Mouse (Mus musculus): ENCODE measurements around the gene Stam2.

Stam2 gene

GRCm38 (mm10) chr2:52730891-52731290 lies 11.2 kb downstream of the Stam2 start:
- no peak for DNase-seq (ENCODE audit: low read depth, low spot score)

- DNase-seq (ENCODE audit: low read depth, low spot score), result no peak
Measured at GRCm38 (mm10) chr2:52720231-52721025, 21.7 kb downstream of the Stam2 start.

- no peak for DNase-seq (ENCODE audit: low read depth, low spot score)
Measured at GRCm38 (mm10) chr2:52717076-52717475, 25.0 kb downstream of the Stam2 start.

- DNase-seq (ENCODE audit: low read depth, low spot score), result no peak
Measured at GRCm38 (mm10) chr2:52715538-52715937, 26.5 kb downstream of the Stam2 start.

- DNase-seq (ENCODE audit: low read depth, low spot score), result no peak
Measured at GRCm38 (mm10) chr2:52714111-52714510, 28.0 kb downstream of the Stam2 start.

- no peak for DNase-seq (ENCODE audit: low read depth, low spot score)
Measured at GRCm38 (mm10) chr2:52710804-52711203, 31.3 kb downstream of the Stam2 start.

GRCm38 (mm10) chr2:52709417-52709816 lies 32.7 kb downstream of the Stam2 start:
- DNase-seq (ENCODE audit: low read depth, low spot score), result no peak

GRCm38 (mm10) chr2:52701368-52702036 lies 40.6 kb downstream of the Stam2 start:
- no peak for DNase-seq (ENCODE audit: low read depth, low spot score)

GRCm38 (mm10) chr2:52700352-52700751 lies 41.7 kb downstream of the Stam2 start:
- no peak for DNase-seq (ENCODE audit: low read depth, low spot score)

- DNase-seq (ENCODE audit: low read depth, low spot score), result peak; percentile 49
Measured at GRCm38 (mm10) chr2:52694604-52695003, 47.5 kb downstream of the Stam2 start.

- no peak for DNase-seq (ENCODE audit: low read depth, low spot score)
Measured at GRCm38 (mm10) chr2:52691745-52692144, 50.3 kb downstream of the Stam2 start.

GRCm38 (mm10) chr2:52686601-52687000 lies 55.5 kb downstream of the Stam2 start:
- no peak for DNase-seq (ENCODE audit: low read depth, low spot score)

GRCm38 (mm10) chr2:52677589-52677988 lies 64.5 kb downstream of the Stam2 start:
- DNase-seq (ENCODE audit: low read depth, low spot score), result no peak

GRCm38 (mm10) chr2:52676913-52677303 lies 65.2 kb downstream of the Stam2 start:
- DNase-seq (ENCODE audit: low read depth, low spot score), result no peak

GRCm38 (mm10) chr2:52676023-52676912 lies 65.8 kb downstream of the Stam2 start, which contains the start of gene Cacnb4:
TSS of gene Cacnb4 (minus strand) at chr2:52676831.
- peak; percentile 56 for DNase-seq (ENCODE audit: low read depth, low spot score)

- DNase-seq (ENCODE audit: low read depth, low spot score), result no peak
Measured at GRCm38 (mm10) chr2:52675278-52675987, 66.6 kb downstream of the Stam2 start.

- DNase-seq (ENCODE audit: low read depth, low spot score), result no peak
Measured at GRCm38 (mm10) chr2:52674886-52675277, 67.2 kb downstream of the Stam2 start.

- DNase-seq (ENCODE audit: low read depth, low spot score), result peak; percentile 72
Measured at GRCm38 (mm10) chr2:52673172-52673571, 68.9 kb downstream of the Stam2 start.

- DNase-seq (ENCODE audit: low read depth, low spot score), result no peak
Measured at GRCm38 (mm10) chr2:52670733-52671132, 71.3 kb downstream of the Stam2 start.

GRCm38 (mm10) chr2:52668480-52668879 lies 73.6 kb downstream of the Stam2 start:
- DNase-seq (ENCODE audit: low read depth, low spot score), result no peak

- DNase-seq (ENCODE audit: low read depth, low spot score), result no peak
Measured at GRCm38 (mm10) chr2:52656722-52657121, 85.4 kb downstream of the Stam2 start.

All from A20 (cell line).